Mouse (Mus musculus) midbrain, postnatal 0 days (tissue): ENCODE measurements at regions not wholly inside any gene's neighbourhood (a gene's known extent, or its start where the extent isn't known, plus 50 kb on each side); places are given as distances from the start of the nearest gene placed in this dataset.
A peak's percentile ranks its signal among the peaks of the same experiment; 100 is the strongest.

Experiments
- ATAC-seq: fragments of 200-750 bp; cut with Nextera tagmentation; 2 replicates; pipeline ENCODE4 v1.8.0; 2017; ENCODE audit warnings: moderate number of reproducible peaks, mild to moderate bottlenecking, moderate TSS enrichment, moderate library complexity; ENCODE audit not compliant: low FRiP score
- DNase-seq: peaks from one replicate; pipeline ENCODE4 v3.0.0-alpha.2; 2015; ENCODE audit warnings: low spot score
- H3K27ac ChIP-seq: fragments of 300-500 bp; sonication (generic); 2 replicates; pipeline ENCODE4 v1.5.1; 2014; ENCODE audit warnings: low read depth, mild to moderate bottlenecking, low read length, mixed read lengths
- H3K27me3 ChIP-seq: fragments of 300-500 bp; sonication (generic); 2 replicates; pipeline ENCODE4 v1.6.1; 2014; ENCODE audit warnings: low read length, control low read depth, mixed read lengths; ENCODE audit not compliant: insufficient read depth
- H3K36me3 ChIP-seq: fragments of 300-500 bp; sonication (generic); 2 replicates; pipeline ENCODE4 v1.6.1; 2014; ENCODE audit warnings: low read length, control low read depth, mixed read lengths; ENCODE audit not compliant: insufficient read depth
- H3K4me1 ChIP-seq: fragments of 300-500 bp; sonication (generic); 2 replicates; pipeline ENCODE4 v1.6.1; 2014; ENCODE audit warnings: mild to moderate bottlenecking, control low read depth, antibody characterized with exemption, low read length, mixed read lengths; ENCODE audit not compliant: insufficient read depth
- H3K4me2 ChIP-seq: fragments of 300-500 bp; sonication (generic); 2 replicates; pipeline ENCODE4 v1.6.1; 2014; ENCODE audit warnings: low read depth, mild to moderate bottlenecking, low read length, mixed read lengths; ENCODE audit not compliant: poor library complexity, severe bottlenecking
- H3K4me3 ChIP-seq: fragments of 300-500 bp; sonication (generic); 2 replicates; pipeline ENCODE4 v1.5.1; 2014; ENCODE audit warnings: low read depth, mild to moderate bottlenecking, low read length, moderate library complexity
- H3K9ac ChIP-seq: fragments of 300-500 bp; sonication (generic); replicated peaks from 2 replicates; pipeline ENCODE4 v1.6.1; 2014; ENCODE audit warnings: mild to moderate bottlenecking, low read length, moderate library complexity, mixed read lengths; ENCODE audit not compliant: poor library complexity, severe bottlenecking
- H3K9me3 ChIP-seq: fragments of 300-500 bp; sonication (generic); 2 replicates; pipeline ENCODE4 v1.6.1; 2016; ENCODE audit warnings: low read length, control low read depth
- CTCF ChIP-seq: IDR thresholded peaks from 2 replicates; pipeline ENCODE4 v1.5.1; 2016; ENCODE audit warnings: antibody characterized with exemption, mild to moderate bottlenecking
- WGBS: fragments of 180-500 bp; shearing (Covaris S2); extraction: QIAGEN DNeasy Blood & Tissue Kit; methylation state at CpG from one replicate; pipeline ENCODE4 v1.1.7; 2014; 5-methylcytosine and 5-hydroxymethylcytosine counted together

GRCm38 (mm10) chr9:117967080-117967479 lies 73.2 kb upstream of the Azi2 start:
- DNase-seq, result no peak
- Histone ChIP-seq H3K27ac (no peak overlapping the region), H3K36me3 (no peaks in the 10 kb centered on the region), H3K9ac (no peak overlapping the region), H3K9me3 (no peaks in the 10 kb centered on the region), H3K4me2 (no peak overlapping the region), H3K27me3 (no peaks in the 10 kb centered on the region), H3K4me1 (no peaks in the 10 kb centered on the region; the same call in 1 of the 2 replicates), H3K4me3 (no peak overlapping the region)
- WGBS, result 68% methylated on average over 2 of the region's 2 CpGs
- no peak for ATAC-seq
- TF ChIP-seq CTCF, result no peak

GRCm38 (mm10) chr9:117966326-117966989 lies 73.8 kb upstream of the Azi2 start:
- TF ChIP-seq CTCF, result peak; percentile 73
- Histone ChIP-seq H3K4me2 (no peak overlapping the region), H3K27me3 (no peaks in the 10 kb centered on the region), H3K36me3 (no peaks in the 10 kb centered on the region), H3K9ac (no peak overlapping the region), H3K9me3 (no peaks in the 10 kb centered on the region), H3K27ac (no peak overlapping the region), H3K4me1 (no peaks in the 10 kb centered on the region; the same call in 1 of the 2 replicates), H3K4me3 (no peak overlapping the region)
- DNase-seq (peak; percentile 83), ATAC-seq (no peak)
- WGBS, result 57% methylated on average over 10 of the region's 10 CpGs

- TF ChIP-seq CTCF, result no peak
- no peak overlapping the region for H3K27ac ChIP-seq
- no peaks in the 10 kb centered on the region; the same call in 1 of the 2 replicates for H3K4me1 ChIP-seq
- DNase-seq, result no peak
- H3K36me3 ChIP-seq, result no peaks in the 10 kb centered on the region
- no peak overlapping the region for H3K4me3 ChIP-seq
- H3K9ac ChIP-seq, result no peak overlapping the region
- no peak overlapping the region for H3K4me2 ChIP-seq
- H3K9me3 ChIP-seq, result no peaks in the 10 kb centered on the region
- ATAC-seq, result no peak
- 67% methylated on average over 9 of the region's 9 CpGs for WGBS
- H3K27me3 ChIP-seq, result no peaks in the 10 kb centered on the region
Measured at GRCm38 (mm10) chr9:117962088-117963030, 77.9 kb upstream of the Azi2 start.

GRCm38 (mm10) chr9:117959845-117960244 lies 80.5 kb upstream of the Azi2 start:
- Histone ChIP-seq H3K27ac (no peak overlapping the region), H3K9ac (no peak overlapping the region), H3K4me1 (0 out of 2 replicates have a peak, but pooled peaks cover 2% of the 10 kb centered on the region), H3K4me3 (no peak overlapping the region), H3K36me3 (no peaks in the 10 kb centered on the region), H3K27me3 (no peaks in the 10 kb centered on the region), H3K4me2 (no peak overlapping the region), H3K9me3 (no peaks in the 10 kb centered on the region)
- TF ChIP-seq CTCF, result no peak
- 100% methylated on average over 2 of the region's 2 CpGs for WGBS
- ATAC-seq (no peak), DNase-seq (no peak)

GRCm38 (mm10) chr9:117957195-117957594 lies 83.1 kb upstream of the Azi2 start:
- H3K9me3 ChIP-seq, result no peaks in the 10 kb centered on the region
- H3K27me3 ChIP-seq, result no peaks in the 10 kb centered on the region
- no peaks in the 10 kb centered on the region for H3K36me3 ChIP-seq
- H3K4me1 ChIP-seq, result 0 out of 2 replicates have a peak, but pooled peaks cover 2% of the 10 kb centered on the region
- no peak overlapping the region for H3K4me3 ChIP-seq
- ATAC-seq, result no peak
- no peak overlapping the region for H3K4me2 ChIP-seq
- TF ChIP-seq CTCF, result no peak
- 61% methylated on average over 2 of the region's 2 CpGs for WGBS
- no peak overlapping the region for H3K9ac ChIP-seq
- H3K27ac ChIP-seq, result no peak overlapping the region
- no peak for DNase-seq

GRCm38 (mm10) chr9:117956691-117957090 lies 83.6 kb upstream of the Azi2 start:
- TF ChIP-seq CTCF, result no peak
- no peak overlapping the region for H3K4me2 ChIP-seq
- DNase-seq (peak; percentile 9), ATAC-seq (no peak)
- H3K36me3 ChIP-seq, result no peaks in the 10 kb centered on the region
- WGBS, result 29% methylated on average over 2 of the region's 2 CpGs
- no peak overlapping the region for H3K9ac ChIP-seq
- no peak overlapping the region; the same call in 1 of the 2 replicates for H3K27ac ChIP-seq
- H3K4me3 ChIP-seq, result no peak overlapping the region
- no peaks in the 10 kb centered on the region for H3K27me3 ChIP-seq
- no peaks in the 10 kb centered on the region for H3K9me3 ChIP-seq
- H3K4me1 ChIP-seq, result 0 out of 2 replicates have a peak, but pooled peaks cover 2% of the 10 kb centered on the region
